27 mouse cellular contexts compared by ENCODE assay signal in genomic region chr4:8361305-8361704, GRCm38 (mm10).
A peak's percentile ranks its signal among the peaks of the same experiment; 100 is the strongest.
DNase-seq lines count a peak whose midpoint lies in the region; ATAC-seq and TF ChIP-seq lines count a peak whose summit lies in the region.
"Had no signal": no experiment of that assay in that cellular context is flagged by ENCODE, and none has a peak within 500 bp of the region (broad histone marks: within the 10 kb centered on the region; RNA-seq: fewer than 3 reads in every experiment).

No protein-coding gene starts in this region.

- H3K4me2 ChIP-seq in limb, embryonic 12.5 days = no peak overlapping the region
- no peak overlapping the region for H3K4me2 ChIP-seq in liver, postnatal 0 days (ENCODE audit: low read depth, low read length)
- H3K4me2 ChIP-seq: forebrain, embryonic 13.5 days; heart, embryonic 12.5 days; heart, embryonic 15.5 days; hindbrain, embryonic 14.5 days had no signal

- DNase-seq in kidney, adult 11 months = peak; percentile 7
- DNase-seq in kidney, postnatal 4 days = no peak
- no peak for DNase-seq in limb, embryonic 10.5 days (ENCODE audit: low spot score)
- no peak for DNase-seq in liver, postnatal 0 days
- no peak for DNase-seq in liver
- DNase-seq: adrenal gland, postnatal 10 days; adrenal gland, postnatal 36 days; B cell, adult 2 months; cerebellum, adult 18-20 months; cerebellum, adult 9-10 months; cerebellum, postnatal 14 days; gastrocnemius, adult 2 months; gastrocnemius, postnatal 14 days; heart, adult 11 months; heart, postnatal 10 days; heart, postnatal 4 days had no signal

- TF ChIP-seq CTCF in liver, postnatal 0 days (IDR thresholded peaks at IDR 0.05; ENCODE audit: low read depth) = no peak

- no peaks in the 10 kb centered on the region for H3K36me3 ChIP-seq in limb, embryonic 12.5 days
- no peaks in the 10 kb centered on the region for H3K36me3 ChIP-seq in limb, embryonic 10.5 days
- no peaks in the 10 kb centered on the region for H3K36me3 ChIP-seq in liver, postnatal 0 days (replicated peaks; ENCODE audit: insufficient read depth, low read length)
- H3K36me3 ChIP-seq: forebrain, embryonic 10.5 days; G1E; heart, embryonic 12.5 days; heart, embryonic 15.5 days had no signal

- peaks cover 7% of the 10 kb centered on the region; the same call in 1 of the 2 replicates for H3K4me1 ChIP-seq in limb, embryonic 12.5 days (replicated peaks)
- peaks cover 17% of the 10 kb centered on the region for H3K4me1 ChIP-seq in limb, embryonic 10.5 days
- no peaks in the 10 kb centered on the region for H3K4me1 ChIP-seq in liver, postnatal 0 days (ENCODE audit: insufficient read depth)
- H3K4me1 ChIP-seq: forebrain, embryonic 13.5 days; heart, embryonic 12.5 days; heart, embryonic 15.5 days had no signal

- no peak overlapping the region for H3K4me3 ChIP-seq in limb, embryonic 12.5 days (replicated peaks)
- no peak overlapping the region for H3K4me3 ChIP-seq in limb, embryonic 10.5 days
- H3K4me3 ChIP-seq in liver, postnatal 0 days (ENCODE audit: low read depth, low read length) = no peak overlapping the region
- H3K4me3 ChIP-seq: forebrain, embryonic 10.5 days; forebrain, embryonic 13.5 days; gastrocnemius, adult 2 months; heart, embryonic 12.5 days; heart, embryonic 15.5 days had no signal

- no peak for TF ChIP-seq EP300 in liver, postnatal 0 days (IDR thresholded peaks at IDR 0.05; ENCODE audit: low read depth)

- no peak overlapping the region for H3K27ac ChIP-seq in limb, embryonic 12.5 days
- H3K27ac ChIP-seq in limb, embryonic 10.5 days = no peak overlapping the region
- H3K27ac ChIP-seq in liver, postnatal 0 days (ENCODE audit: low read depth) = no peak overlapping the region
- H3K27ac ChIP-seq: forebrain, embryonic 10.5 days; forebrain, embryonic 13.5 days; gastrocnemius, adult 2 months; heart, embryonic 15.5 days; hindbrain, embryonic 14.5 days; hindbrain, postnatal 0 days had no signal

- ATAC-seq in limb, embryonic 12.5 days (ENCODE audit: insufficient number of reproducible peaks, insufficient read depth, low FRiP score, low TSS enrichment, low read depth) = 0 out of 2 replicates have a peak, but pooled peaks have one; percentile 63
- ATAC-seq in liver, postnatal 0 days = peak; percentile 70
- ATAC-seq: forebrain, embryonic 13.5 days; forebrain, embryonic 16.5 days; hindbrain, postnatal 0 days; Patski had no signal

- H3K9ac ChIP-seq in limb, embryonic 12.5 days (replicated peaks) = no peak overlapping the region
- no peak overlapping the region for H3K9ac ChIP-seq in liver, postnatal 0 days (replicated peaks)
- H3K9ac ChIP-seq: forebrain, embryonic 13.5 days; heart, embryonic 12.5 days; heart, embryonic 15.5 days; hindbrain, embryonic 14.5 days had no signal

- H3K9me3 ChIP-seq in limb, embryonic 12.5 days = no peaks in the 10 kb centered on the region
- H3K9me3 ChIP-seq in limb, embryonic 10.5 days (replicated peaks) = no peaks in the 10 kb centered on the region
- H3K9me3 ChIP-seq in liver, postnatal 0 days (ENCODE audit: low read length) = no peaks in the 10 kb centered on the region
- H3K9me3 ChIP-seq: forebrain, embryonic 10.5 days; forebrain, embryonic 13.5 days; G1E; heart, embryonic 12.5 days; heart, embryonic 15.5 days had no signal

- H3K27me3 ChIP-seq in limb, embryonic 12.5 days = no peaks in the 10 kb centered on the region
- no peaks in the 10 kb centered on the region for H3K27me3 ChIP-seq in limb, embryonic 10.5 days (ENCODE audit: low read depth, poor library complexity, severe bottlenecking)
- no peaks in the 10 kb centered on the region for H3K27me3 ChIP-seq in liver, postnatal 0 days (ENCODE audit: insufficient read depth, low read length)
- H3K27me3 ChIP-seq: CH12.LX; forebrain, embryonic 13.5 days; heart, embryonic 12.5 days; heart, embryonic 15.5 days; Patski had no signal
